Mouse (Mus musculus) C2C12 (cell line): ENCODE results near the gene Gm20388.

ENCODE experiments used
- CTCF ChIP-seq: IDR thresholded peaks from one replicate; pipeline ENCODE4 v1.5.1; 2011; ENCODE audit not compliant: control insufficient read depth, insufficient read depth, insufficient read length
- MYOD1 ChIP-seq: IDR thresholded peaks from one replicate; pipeline ENCODE4 v1.6.1; 2011; ENCODE audit warnings: low read depth; ENCODE audit not compliant: control insufficient read depth, insufficient read length

DNA sequence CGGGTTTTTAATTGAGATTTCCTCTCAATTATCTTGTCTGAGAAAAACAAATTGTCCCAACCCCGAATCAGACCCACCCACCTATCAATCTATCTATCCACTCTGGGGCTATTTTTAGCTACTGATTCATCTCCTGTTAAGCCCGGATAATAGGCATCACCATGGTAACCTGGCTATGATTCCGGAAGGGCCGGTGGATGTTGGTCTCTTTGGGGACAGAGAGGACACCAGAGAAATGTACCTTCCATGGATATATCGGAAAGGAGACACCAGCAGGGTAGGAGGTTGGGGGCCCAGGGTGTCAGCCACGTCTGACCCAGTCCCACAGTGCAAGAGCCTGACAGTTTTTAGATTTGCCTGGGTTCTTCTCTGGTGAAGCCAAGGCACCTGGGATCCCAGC is 3224.8 kb downstream of the Gm20388 start:
- no peak for TF ChIP-seq CTCF
- TF ChIP-seq MYOD1: no peak
